Mouse (Mus musculus): ENCODE data around the gene Rgl1. TPM values are rescaled to one million over a fixed set of nuclear protein-coding genes. Genes with fewer than 3 reads are reported as not detected.

The Rgl1 gene
- total and polyA plus RNA-seq, 2 experiments from 2014 or later, result 22.5 to 27.8 TPM

GRCm38 (mm10) chr1:152615987-152616776, 150.0 kb downstream of the Rgl1 start:
- Histone ChIP-seq H3K27ac (ENCODE audit: low read depth, low read length) (no peak overlapping the region), H3K9ac (no peak overlapping the region), H3K4me3 (ENCODE audit: low read depth, low read length) (no peak overlapping the region), H3K36me3 (ENCODE audit: insufficient read depth) (no peaks in the 10 kb centered on the region), H3K9me3 (ENCODE audit: low read length) (no peaks in the 10 kb centered on the region), H3K4me1 (ENCODE audit: insufficient read depth) (no peaks in the 10 kb centered on the region), H3K27me3 (ENCODE audit: insufficient read depth, low read length) (no peaks in the 10 kb centered on the region), H3K4me2 (ENCODE audit: low read depth) (no peak overlapping the region)
- WGBS, result 88% methylated on average over 10 of the region's 10 CpGs
- TF ChIP-seq CTCF (IDR thresholded peaks at IDR 0.05; ENCODE audit: low read depth), result no peak
- ATAC-seq, result no peak
- DNase-seq, result no peak

- Histone ChIP-seq H3K27ac (ENCODE audit: low read depth, low read length) (no peak overlapping the region), H3K4me2 (ENCODE audit: low read depth) (no peak overlapping the region), H3K4me3 (ENCODE audit: low read depth, low read length) (no peak overlapping the region), H3K36me3 (ENCODE audit: insufficient read depth) (no peaks in the 10 kb centered on the region), H3K4me1 (ENCODE audit: insufficient read depth) (no peaks in the 10 kb centered on the region), H3K9ac (no peak overlapping the region), H3K9me3 (ENCODE audit: low read length) (no peaks in the 10 kb centered on the region), H3K27me3 (ENCODE audit: insufficient read depth, low read length) (no peaks in the 10 kb centered on the region)
- DNase-seq (no peak), ATAC-seq (no peak)
- no peak for TF ChIP-seq CTCF (IDR thresholded peaks at IDR 0.05; ENCODE audit: low read depth)
- WGBS, result 81% methylated on average over 7 of the region's 7 CpGs
Observed at GRCm38 (mm10) chr1:152614743-152615380, 151.3 kb downstream of the Rgl1 start.

- Histone ChIP-seq H3K4me3 (ENCODE audit: low read depth, low read length) (no peak overlapping the region), H3K9me3 (ENCODE audit: low read length) (no peaks in the 10 kb centered on the region), H3K9ac (no peak overlapping the region), H3K36me3 (ENCODE audit: insufficient read depth) (no peaks in the 10 kb centered on the region), H3K27ac (ENCODE audit: low read depth, low read length) (no peak overlapping the region), H3K27me3 (ENCODE audit: insufficient read depth, low read length) (no peaks in the 10 kb centered on the region), H3K4me2 (ENCODE audit: low read depth) (no peak overlapping the region), H3K4me1 (ENCODE audit: insufficient read depth) (no peaks in the 10 kb centered on the region)
- DNase-seq (no peak), ATAC-seq (no peak)
- WGBS, result 81% methylated on average over 16 of the region's 16 CpGs
- TF ChIP-seq CTCF (IDR thresholded peaks at IDR 0.05; ENCODE audit: low read depth), result no peak
Observed at GRCm38 (mm10) chr1:152613158-152613857, 152.8 kb downstream of the Rgl1 start.

- no peaks in the 10 kb centered on the region for H3K36me3 ChIP-seq (ENCODE audit: insufficient read depth)
- no peaks in the 10 kb centered on the region for H3K27me3 ChIP-seq (ENCODE audit: insufficient read depth, low read length)
- H3K9me3 ChIP-seq (ENCODE audit: low read length), result no peaks in the 10 kb centered on the region
- ATAC-seq (no peak), DNase-seq (no peak)
- H3K4me3 ChIP-seq (ENCODE audit: low read depth, low read length), result no peak overlapping the region
- no peak overlapping the region for H3K27ac ChIP-seq (ENCODE audit: low read depth, low read length)
- WGBS, result 77% methylated on average over 12 of the region's 12 CpGs
- TF ChIP-seq CTCF (IDR thresholded peaks at IDR 0.05; ENCODE audit: low read depth), result no peak
- no peaks in the 10 kb centered on the region for H3K4me1 ChIP-seq (ENCODE audit: insufficient read depth)
- no peak overlapping the region for H3K4me2 ChIP-seq (ENCODE audit: low read depth)
- no peak overlapping the region for H3K9ac ChIP-seq
Observed at GRCm38 (mm10) chr1:152612535-152613157, 153.5 kb downstream of the Rgl1 start.

GRCm38 (mm10) chr1:152609547-152609946, 156.6 kb downstream of the Rgl1 start:
- ATAC-seq, result no peak
- H3K4me3 ChIP-seq (ENCODE audit: low read depth, low read length), result no peak overlapping the region
- WGBS, result 63% methylated on average over 10 of the region's 10 CpGs
- H3K4me1 ChIP-seq (ENCODE audit: insufficient read depth), result 0 out of 2 replicates have a peak, but pooled peaks cover 7% of the 10 kb centered on the region
- no peaks in the 10 kb centered on the region for H3K27me3 ChIP-seq (ENCODE audit: insufficient read depth, low read length)
- TF ChIP-seq CTCF (IDR thresholded peaks at IDR 0.05; ENCODE audit: low read depth), result no peak
- H3K4me2 ChIP-seq (ENCODE audit: low read depth), result no peak overlapping the region
- H3K36me3 ChIP-seq (ENCODE audit: insufficient read depth), result no peaks in the 10 kb centered on the region
- H3K27ac ChIP-seq (ENCODE audit: low read depth, low read length), result no peak overlapping the region
- no peak overlapping the region for H3K9ac ChIP-seq
- DNase-seq, result no peak
- H3K9me3 ChIP-seq (ENCODE audit: low read length), result no peaks in the 10 kb centered on the region

GRCm38 (mm10) chr1:152609006-152609405, 157.1 kb downstream of the Rgl1 start:
- Histone ChIP-seq H3K4me3 (ENCODE audit: low read depth, low read length) (no peak overlapping the region), H3K4me1 (ENCODE audit: insufficient read depth) (0 out of 2 replicates have a peak, but pooled peaks cover 7% of the 10 kb centered on the region), H3K4me2 (ENCODE audit: low read depth) (no peak overlapping the region), H3K9ac (no peak overlapping the region), H3K27me3 (ENCODE audit: insufficient read depth, low read length) (no peaks in the 10 kb centered on the region), H3K9me3 (ENCODE audit: low read length) (no peaks in the 10 kb centered on the region), H3K27ac (ENCODE audit: low read depth, low read length) (no peak overlapping the region), H3K36me3 (ENCODE audit: insufficient read depth) (no peaks in the 10 kb centered on the region)
- no peak for TF ChIP-seq CTCF (IDR thresholded peaks at IDR 0.05; ENCODE audit: low read depth)
- DNase-seq, result no peak
- WGBS, result 85% methylated on average over 7 of the region's 7 CpGs
- ATAC-seq, result no peak

Data from forebrain, postnatal 0 days (tissue).